Mouse (Mus musculus) intestine, embryonic 16.5 days (tissue): ENCODE measurements at regions not wholly inside any gene's neighbourhood (a gene's known extent, or its start where the extent isn't known, plus 50 kb on each side); places are given as distances from the start of the nearest gene placed in this dataset.

Source experiments
- ATAC-seq: fragments of 200-750 bp; cut with Nextera tagmentation; 2 replicates; pipeline ENCODE4 v1.8.0; 2017; ENCODE audit warnings: moderate TSS enrichment, moderate library complexity
- H3K27ac ChIP-seq: fragments of 300-500 bp; sonication (generic); 2 replicates; pipeline ENCODE4 v1.5.1; 2014; ENCODE audit warnings: mild to moderate bottlenecking, low read length
- H3K27me3 ChIP-seq: fragments of 300-500 bp; sonication (generic); replicated peaks from 2 replicates; pipeline ENCODE4 v1.6.1; 2014; ENCODE audit warnings: low read length, control low read depth, mixed read lengths; ENCODE audit not compliant: control insufficient read depth, insufficient read depth
- H3K36me3 ChIP-seq: fragments of 300-500 bp; sonication (generic); 2 replicates; pipeline ENCODE4 v1.6.1; 2014; ENCODE audit warnings: low read length, control low read depth; ENCODE audit not compliant: control insufficient read depth, insufficient read depth
- H3K4me1 ChIP-seq: fragments of 300-500 bp; sonication (generic); 2 replicates; pipeline ENCODE4 v1.6.1; 2014; ENCODE audit warnings: low read length, control low read depth, mixed read lengths; ENCODE audit not compliant: control insufficient read depth, insufficient read depth
- H3K4me2 ChIP-seq: fragments of 300-500 bp; sonication (generic); 2 replicates; pipeline ENCODE4 v1.6.1; 2014; ENCODE audit warnings: low read depth, low read length, control low read depth
- H3K4me3 ChIP-seq: fragments of 300-500 bp; sonication (generic); 2 replicates; pipeline ENCODE4 v1.5.1; 2014; ENCODE audit warnings: mild to moderate bottlenecking, low read length
- H3K9ac ChIP-seq: fragments of 300-500 bp; sonication (generic); 2 replicates; pipeline ENCODE4 v1.6.1; 2014; ENCODE audit warnings: low read depth, low read length
- H3K9me3 ChIP-seq: fragments of 300-500 bp; sonication (generic); 2 replicates; pipeline ENCODE4 v1.6.1; 2016; ENCODE audit warnings: low read length, control low read depth; ENCODE audit not compliant: control insufficient read depth
- WGBS: fragments of 180-500 bp; shearing (Covaris S2); extraction: QIAGEN DNeasy Blood & Tissue Kit; methylation state at CpG from one replicate; pipeline ENCODE4 v1.1.7; 2014; 5-methylcytosine and 5-hydroxymethylcytosine counted together

- H3K4me3 ChIP-seq: no peak overlapping the region
- H3K27me3 ChIP-seq: no peaks in the 10 kb centered on the region
- no peak overlapping the region for H3K4me2 ChIP-seq
- ATAC-seq: no peak
- no peaks in the 10 kb centered on the region for H3K36me3 ChIP-seq
- no peaks in the 10 kb centered on the region for H3K4me1 ChIP-seq
- no peak overlapping the region for H3K9ac ChIP-seq
- no peaks in the 10 kb centered on the region for H3K9me3 ChIP-seq
- H3K27ac ChIP-seq: no peak overlapping the region
- WGBS: 78% methylated on average over 12 of the region's 12 CpGs
Observed at GRCm38 (mm10) chr15:25019352-25019941, 394.1 kb downstream of the Basp1 start.

GRCm38 (mm10) chr15:25018937-25019336 lies 394.6 kb downstream of the Basp1 start:
- Histone ChIP-seq H3K4me2 (no peak overlapping the region), H3K36me3 (no peaks in the 10 kb centered on the region), H3K9ac (no peak overlapping the region), H3K4me1 (no peaks in the 10 kb centered on the region), H3K9me3 (no peaks in the 10 kb centered on the region), H3K4me3 (no peak overlapping the region), H3K27me3 (no peaks in the 10 kb centered on the region), H3K27ac (no peak overlapping the region)
- WGBS: 81% methylated on average over 3 of the region's 3 CpGs
- ATAC-seq: no peak

DNA sequence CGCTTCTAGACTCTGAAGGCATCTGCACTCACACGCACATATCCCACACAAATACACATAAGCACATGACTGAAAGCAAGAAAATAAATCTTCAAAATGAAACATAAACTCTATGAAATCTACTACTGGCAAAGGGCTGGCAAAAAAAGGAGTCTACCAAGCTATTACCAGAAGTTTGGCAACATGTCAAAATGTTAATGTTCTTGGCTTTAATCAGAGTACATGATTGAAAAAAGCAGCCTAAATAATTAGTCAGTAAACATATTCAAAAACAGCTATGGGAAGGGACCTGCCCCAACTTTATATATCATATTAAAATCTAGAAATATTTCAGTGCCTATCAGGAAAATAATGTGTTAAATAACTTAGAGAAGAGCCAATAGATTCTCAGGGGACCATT lies 405.8 kb downstream of the Basp1 start:
- Histone ChIP-seq H3K27me3 (no peaks in the 10 kb centered on the region), H3K4me1 (no peaks in the 10 kb centered on the region), H3K4me2 (no peak overlapping the region), H3K36me3 (no peaks in the 10 kb centered on the region), H3K9ac (no peak overlapping the region), H3K4me3 (no peak overlapping the region), H3K27ac (no peak overlapping the region), H3K9me3 (no peaks in the 10 kb centered on the region)
- ATAC-seq: no peak
- 83% methylated on average over 2 of the region's 2 CpGs for WGBS

- no peaks in the 10 kb centered on the region for H3K9me3 ChIP-seq
- H3K4me1 ChIP-seq: no peaks in the 10 kb centered on the region
- WGBS: 83% methylated on average over 3 of the region's 3 CpGs
- H3K4me2 ChIP-seq: no peak overlapping the region
- no peak overlapping the region for H3K27ac ChIP-seq
- ATAC-seq: no peak
- no peak overlapping the region for H3K4me3 ChIP-seq
- H3K9ac ChIP-seq: no peak overlapping the region
- H3K27me3 ChIP-seq: no peaks in the 10 kb centered on the region
- H3K36me3 ChIP-seq: no peaks in the 10 kb centered on the region
Observed at GRCm38 (mm10) chr15:25000171-25000570, 413.4 kb downstream of the Basp1 start.

GRCm38 (mm10) chr15:24993325-24993673 lies 420.3 kb downstream of the Basp1 start:
- Histone ChIP-seq H3K36me3 (no peaks in the 10 kb centered on the region), H3K9me3 (no peaks in the 10 kb centered on the region), H3K4me1 (no peaks in the 10 kb centered on the region), H3K4me3 (no peak overlapping the region), H3K4me2 (no peak overlapping the region), H3K27ac (no peak overlapping the region), H3K27me3 (no peaks in the 10 kb centered on the region), H3K9ac (no peak overlapping the region)
- ATAC-seq: no peak
- 73% methylated on average over 2 of the region's 2 CpGs for WGBS

DNA sequence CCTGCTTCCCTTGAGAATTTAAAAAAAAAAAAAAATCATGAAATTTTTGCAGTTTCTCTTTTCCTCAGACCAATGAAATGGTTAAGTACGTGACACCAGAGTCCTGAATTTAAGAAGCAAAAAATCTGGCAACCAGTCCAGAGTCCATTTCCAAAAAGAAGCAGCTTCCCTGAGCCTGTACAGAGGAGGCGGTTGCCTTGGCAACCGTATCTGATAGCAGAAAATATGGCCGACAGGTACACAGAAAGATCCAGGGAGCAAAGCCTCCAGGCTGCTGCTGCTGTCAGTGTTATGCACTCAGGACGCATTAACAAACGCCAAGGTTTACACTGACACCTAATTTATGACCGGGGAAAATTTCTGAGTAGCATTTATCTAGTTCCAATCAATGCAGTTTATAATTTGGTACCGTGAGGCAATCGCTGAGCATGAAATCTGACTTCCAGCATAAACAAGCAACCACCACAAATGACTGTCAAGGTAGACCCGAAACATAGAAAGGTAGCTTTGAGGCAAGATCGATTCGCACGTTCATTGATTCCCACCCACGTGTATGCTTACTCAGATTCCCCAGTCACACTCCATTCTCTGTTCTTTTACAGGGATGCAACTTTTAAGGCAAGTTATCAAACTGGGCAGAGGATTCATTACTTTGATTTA lies 420.8 kb downstream of the Basp1 start:
- no peak overlapping the region for H3K4me2 ChIP-seq
- WGBS: 71% methylated on average over 14 of the region's 14 CpGs
- no peaks in the 10 kb centered on the region for H3K36me3 ChIP-seq
- H3K4me1 ChIP-seq: no peaks in the 10 kb centered on the region
- no peak overlapping the region for H3K4me3 ChIP-seq
- H3K27me3 ChIP-seq: no peaks in the 10 kb centered on the region
- no peak overlapping the region for H3K9ac ChIP-seq
- no peak overlapping the region for H3K27ac ChIP-seq
- no peak for ATAC-seq
- H3K9me3 ChIP-seq: no peaks in the 10 kb centered on the region

DNA sequence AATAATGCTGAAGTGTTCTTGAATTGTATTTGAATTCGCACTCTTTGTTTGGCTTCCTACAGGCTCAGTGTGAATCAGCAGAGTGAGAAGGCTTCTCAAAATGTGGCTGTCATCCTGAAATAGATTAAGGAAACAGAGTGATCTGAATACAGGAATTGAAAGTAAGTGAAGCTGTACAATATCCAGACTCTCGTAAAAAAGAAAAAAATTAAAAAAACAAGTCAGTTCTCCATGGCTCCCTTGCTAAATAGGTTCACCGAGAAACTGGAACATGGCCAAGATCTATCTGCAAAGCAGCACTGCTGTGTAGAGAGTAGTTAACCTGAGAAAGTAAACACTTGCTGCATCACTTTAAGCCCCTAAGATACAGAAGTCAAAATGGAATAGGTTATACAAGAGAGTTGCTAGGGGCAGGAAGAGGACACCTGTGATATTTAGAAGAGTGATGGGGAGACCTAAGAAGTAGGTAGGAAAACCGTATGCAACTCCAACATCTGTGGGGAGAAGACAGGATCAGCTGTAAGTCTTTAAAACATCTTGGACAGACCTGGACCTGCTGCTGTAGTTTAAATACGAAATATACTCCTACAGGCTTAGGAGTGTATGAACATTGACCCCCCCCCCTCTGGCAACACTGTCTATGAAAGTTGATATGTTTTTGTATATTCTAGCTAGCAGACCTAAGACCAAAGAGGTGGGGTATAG lies 423.3 kb downstream of the Basp1 start:
- Histone ChIP-seq H3K27ac (no peak overlapping the region), H3K36me3 (no peaks in the 10 kb centered on the region), H3K4me3 (no peak overlapping the region), H3K9ac (no peak overlapping the region), H3K4me1 (no peaks in the 10 kb centered on the region), H3K27me3 (no peaks in the 10 kb centered on the region), H3K9me3 (no peaks in the 10 kb centered on the region), H3K4me2 (no peak overlapping the region)
- WGBS: 57% methylated on average over 5 of the region's 5 CpGs
- ATAC-seq: no peak

GRCm38 (mm10) chr15:24980841-24981240 lies 432.7 kb downstream of the Basp1 start:
- no peak for ATAC-seq

DNA sequence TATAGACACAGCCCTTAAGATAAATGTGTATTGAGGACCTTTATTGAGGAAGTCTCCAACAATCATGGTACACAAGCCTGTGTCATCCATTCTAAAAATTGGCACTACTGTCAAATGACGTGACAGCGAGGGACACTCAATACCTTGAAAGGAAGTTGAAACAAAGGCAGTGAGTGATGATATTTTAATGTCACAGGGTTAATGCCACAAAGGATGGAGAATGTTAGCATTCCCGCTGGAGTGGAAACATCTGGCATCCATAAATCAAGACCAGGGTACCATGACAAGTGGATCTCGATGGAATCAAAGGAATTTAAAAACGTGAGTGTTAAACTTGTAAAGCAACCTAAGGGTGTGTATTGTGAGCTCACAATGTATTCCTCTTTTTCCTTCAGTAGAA lies 441.5 kb downstream of the Basp1 start:
- no peaks in the 10 kb centered on the region for H3K36me3 ChIP-seq
- no peaks in the 10 kb centered on the region for H3K9me3 ChIP-seq
- no peak overlapping the region for H3K4me2 ChIP-seq
- ATAC-seq: no peak
- no peaks in the 10 kb centered on the region for H3K4me1 ChIP-seq
- H3K27me3 ChIP-seq: no peaks in the 10 kb centered on the region
- H3K27ac ChIP-seq: no peak overlapping the region
- no peak overlapping the region for H3K4me3 ChIP-seq
- no peak overlapping the region for H3K9ac ChIP-seq
- 26% methylated on average over 5 of the region's 5 CpGs for WGBS

More at GRCm38 (mm10) chr15:24980841-24981240, 432.7 kb downstream of the Basp1 start:
- Histone ChIP-seq H3K4me2 (no peak overlapping the region), H3K9me3 (no peaks in the 10 kb centered on the region), H3K36me3 (no peaks in the 10 kb centered on the region), H3K27ac (no peak overlapping the region), H3K4me3 (no peak overlapping the region), H3K4me1 (no peaks in the 10 kb centered on the region), H3K27me3 (no peaks in the 10 kb centered on the region), H3K9ac (no peak overlapping the region)
- WGBS: 46% methylated on average over 4 of the region's 4 CpGs
